In the genomic region with DNA sequence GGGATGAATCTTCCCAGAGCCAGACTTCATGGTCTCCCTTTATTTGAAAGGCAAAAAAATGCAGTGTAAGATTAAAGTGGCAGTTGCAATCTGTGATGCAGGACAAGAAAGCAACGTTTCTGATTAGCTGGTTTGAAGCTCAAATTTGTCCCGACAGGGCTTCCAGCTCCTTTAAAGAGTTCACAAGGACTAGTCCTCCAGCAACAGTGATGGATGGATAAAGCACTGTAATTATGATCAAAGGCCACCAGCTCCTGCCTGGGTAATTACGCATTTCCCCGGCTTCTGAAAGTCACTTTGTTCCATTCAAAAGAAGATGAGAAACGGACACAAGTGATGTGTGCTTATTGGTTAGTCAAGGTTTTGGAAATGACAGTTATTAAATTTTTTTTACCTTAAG, we compare ENCODE assay signal across 28 mouse cellular contexts. TPM values are rescaled to one million over a fixed set of nuclear protein-coding genes. Genes with fewer than 3 reads are reported as not detected.
DNase-seq lines count a peak whose midpoint lies in the region; ATAC-seq and TF ChIP-seq lines count a peak whose summit lies in the region.
"Had no signal": no experiment of that assay in that cellular context is flagged by ENCODE, and none has a peak within 500 bp of the region (broad histone marks: within the 10 kb centered on the region; RNA-seq: fewer than 3 reads in every experiment).

No protein-coding gene starts in this region.

- ATAC-seq in forebrain, embryonic 15.5 days (replicated peaks): 0 out of 2 replicates have a peak, but pooled peaks have one; percentile 32
- ATAC-seq in midbrain, embryonic 15.5 days (replicated peaks): 0 out of 2 replicates have a peak, but pooled peaks have one; percentile 62
- ATAC-seq in midbrain, postnatal 0 days (ENCODE audit: low FRiP score): no peak

- intact Hi-C loops in heart, postnatal 14 days (cut with DNase I): no loop called here

- DNase-seq in forebrain, embryonic 10.5 days (ENCODE audit: extremely low spot score, low spot score): no peak
- no peak for DNase-seq in midbrain, postnatal 0 days (ENCODE audit: low spot score)
- peak; percentile 8 for DNase-seq in embryo, embryonic 9.5 days (ENCODE audit: extremely low spot score)
- DNase-seq in layer of hippocampus, postnatal 36 days: no peak
- DNase-seq in heart, postnatal 14 days: no peak
- DNase-seq: adrenal gland, adult 8-10 months; cerebellum, adult 11 months; cerebellum, adult 9-10 months; cerebellum, postnatal 36 days; gastrocnemius, postnatal 25 days; heart, adult 18-20 months; heart, postnatal 4 days; kidney, adult 11 months; kidney, postnatal 14 days; layer of hippocampus, adult 9-11 months; lung, postnatal 4 days; thymus, postnatal 4 days had no signal

- WGBS in forebrain, embryonic 15.5 days: 11% methylated on average over 5 of the region's 5 CpGs
- WGBS in forebrain, embryonic 10.5 days: 29% methylated on average over 5 of the region's 5 CpGs
- 29% methylated on average over 5 of the region's 5 CpGs for WGBS in midbrain, embryonic 15.5 days
- WGBS in midbrain, postnatal 0 days: 28% methylated on average over 5 of the region's 5 CpGs

- no peaks in the 10 kb centered on the region for H3K4me1 ChIP-seq in forebrain, embryonic 15.5 days
- peaks cover 5% of the 10 kb centered on the region for H3K4me1 ChIP-seq in forebrain, embryonic 10.5 days
- no peaks in the 10 kb centered on the region for H3K4me1 ChIP-seq in midbrain, embryonic 15.5 days
- no peaks in the 10 kb centered on the region for H3K4me1 ChIP-seq in midbrain, postnatal 0 days (ENCODE audit: insufficient read depth, low read length)
- H3K4me1 ChIP-seq: embryonic facial prominence, embryonic 12.5 days; limb, embryonic 13.5 days; megakaryocyte, embryonic 14.5 days had no signal

- TF ChIP-seq CTCF in midbrain, postnatal 0 days (IDR thresholded peaks at IDR 0.05): no peak

- no peak overlapping the region for H3K4me2 ChIP-seq in forebrain, embryonic 15.5 days (replicated peaks)
- H3K4me2 ChIP-seq in midbrain, embryonic 15.5 days: no peak overlapping the region
- no peak overlapping the region for H3K4me2 ChIP-seq in midbrain, postnatal 0 days (ENCODE audit: low read depth, low read length, poor library complexity, severe bottlenecking)
- H3K4me2 ChIP-seq: embryonic facial prominence, embryonic 12.5 days; heart, embryonic 11.5 days; hindbrain, embryonic 14.5 days; limb, embryonic 13.5 days; liver, embryonic 11.5 days had no signal

- no peak overlapping the region for H3K9ac ChIP-seq in forebrain, embryonic 15.5 days (replicated peaks)
- H3K9ac ChIP-seq in midbrain, embryonic 15.5 days: no peak overlapping the region
- H3K9ac ChIP-seq in midbrain, postnatal 0 days (replicated peaks; ENCODE audit: low read length, poor library complexity, severe bottlenecking): no peak overlapping the region
- H3K9ac ChIP-seq: embryonic facial prominence, embryonic 12.5 days; hindbrain, embryonic 14.5 days; limb, embryonic 13.5 days had no signal

- H3K9me3 ChIP-seq in forebrain, embryonic 15.5 days: no peaks in the 10 kb centered on the region
- no peaks in the 10 kb centered on the region for H3K9me3 ChIP-seq in forebrain, embryonic 10.5 days
- H3K9me3 ChIP-seq in midbrain, embryonic 15.5 days: no peaks in the 10 kb centered on the region
- H3K9me3 ChIP-seq in midbrain, postnatal 0 days (ENCODE audit: low read length): no peaks in the 10 kb centered on the region
- H3K9me3 ChIP-seq: embryonic facial prominence, embryonic 12.5 days; limb, embryonic 13.5 days had no signal

- no peak overlapping the region for H3K27ac ChIP-seq in forebrain, embryonic 15.5 days (replicated peaks)
- H3K27ac ChIP-seq in forebrain, embryonic 10.5 days: no peak overlapping the region
- H3K27ac ChIP-seq in midbrain, embryonic 15.5 days: no peak overlapping the region
- no peak overlapping the region for H3K27ac ChIP-seq in midbrain, postnatal 0 days (ENCODE audit: low read depth, low read length)
- H3K27ac ChIP-seq: embryonic facial prominence, embryonic 12.5 days; hindbrain, embryonic 14.5 days; left cerebral cortex, adult 2 months; limb, embryonic 13.5 days had no signal

- H3K27me3 ChIP-seq in forebrain, embryonic 15.5 days: no peaks in the 10 kb centered on the region
- no peaks in the 10 kb centered on the region for H3K27me3 ChIP-seq in forebrain, embryonic 10.5 days (ENCODE audit: poor library complexity, severe bottlenecking)
- no peaks in the 10 kb centered on the region for H3K27me3 ChIP-seq in midbrain, embryonic 15.5 days (replicated peaks)
- H3K27me3 ChIP-seq in midbrain, postnatal 0 days (ENCODE audit: insufficient read depth, low read length): no peaks in the 10 kb centered on the region
- H3K27me3 ChIP-seq: embryonic facial prominence, embryonic 12.5 days; limb, embryonic 13.5 days; megakaryocyte, embryonic 14.5 days had no signal

- H3K4me3 ChIP-seq in forebrain, embryonic 15.5 days: no peak overlapping the region
- no peak overlapping the region for H3K4me3 ChIP-seq in forebrain, embryonic 10.5 days
- no peak overlapping the region for H3K4me3 ChIP-seq in midbrain, embryonic 15.5 days
- no peak overlapping the region for H3K4me3 ChIP-seq in midbrain, postnatal 0 days (ENCODE audit: low read depth, low read length)
- H3K4me3 ChIP-seq: embryonic facial prominence, embryonic 12.5 days; left cerebral cortex, adult 2 months; limb, embryonic 13.5 days; megakaryocyte, embryonic 14.5 days had no signal

- no peaks in the 10 kb centered on the region for H3K36me3 ChIP-seq in forebrain, embryonic 15.5 days
- H3K36me3 ChIP-seq in forebrain, embryonic 10.5 days (replicated peaks): no peaks in the 10 kb centered on the region
- no peaks in the 10 kb centered on the region for H3K36me3 ChIP-seq in midbrain, embryonic 15.5 days (replicated peaks)
- H3K36me3 ChIP-seq in midbrain, postnatal 0 days (ENCODE audit: insufficient read depth, low read length): no peaks in the 10 kb centered on the region
- H3K36me3 ChIP-seq: embryonic facial prominence, embryonic 12.5 days; G1E; limb, embryonic 13.5 days had no signal

RNA-seq across cellular contexts. Expression of a gene that starts 7.0 kb away (rescaled TPM):
- 0.13 and 0.17 TPM in 2 replicates for polyA plus RNA-seq in forebrain, embryonic 15.5 days (2015; fragmentation: Nextera tagmentation; extraction: Ambion mirVana)
- polyA plus RNA-seq in forebrain, embryonic 10.5 days (2016; fragmentation: Nextera tagmentation; extraction: Ambion mirVana): 7.6 and 8.4 TPM in 2 replicates
- polyA plus RNA-seq in midbrain, embryonic 15.5 days (2015; fragmentation: Nextera tagmentation; extraction: Ambion mirVana): 0.25 and 0.28 TPM in 2 replicates
- 0.09 and 0.55 TPM in 2 replicates for total RNA-seq in midbrain, postnatal 0 days (2014; rRNA removed)
- 0.10 and 0.16 TPM in 2 replicates for polyA plus RNA-seq in midbrain, postnatal 0 days (2015; fragmentation: Nextera tagmentation; extraction: Ambion mirVana)
- total RNA-seq in layer of hippocampus, postnatal 36 days (2021): 1 to 10 TPM; 1.3 to 1.6 TPM
- total RNA-seq in heart, postnatal 14 days (2021): 1 to 10 TPM; 1.0 to 1.3 TPM
- total RNA-seq: monocyte, adult 5-6 weeks had no signal
- polyA plus RNA-seq: G1E; hindbrain, embryonic 14.5 days had no signal
